Mouse (Mus musculus) layer of hippocampus, postnatal 14 days (tissue): ENCODE measurements around the gene Gm21887. TPM values are rescaled to one million over a fixed set of nuclear protein-coding genes. Genes with fewer than 3 reads are reported as not detected.
A peak's percentile ranks its signal among the peaks of the same experiment; 100 is the strongest.
"Not testable (repeated sequence)": the region's sequence is repeated elsewhere in the genome, so short reads cannot be mapped to it uniquely, and the experiment has no call there.

Experiments used
- DNase-seq, 2 experiments: peaks; one replicate each; pipeline ENCODE4 v3.0.0; 2021 to 2022; ENCODE audit warnings: low spot score in 2 of 2, mixed read lengths in 1 of 2
- total RNA-seq, 2 experiments: library from RNA; stranded (reverse); gene quantifications; 2 replicates each; pipeline ENCODE4 v1.2.3; 2021

Gene Gm21887
- total RNA-seq, 2 experiments from 2014 or later, result 225 to 399 TPM

GRCm38 (mm10) chrX:169997456-169997853 is 12.0 kb upstream of the Gm21887 start:
- not testable (repeated sequence) for DNase-seq

GRCm38 (mm10) chrX:169997854-169998456 is 11.5 kb upstream of the Gm21887 start:
- DNase-seq, result peak; percentile 100

- not testable (repeated sequence) for DNase-seq
Measured at GRCm38 (mm10) chrX:169998559-169999219, 10.8 kb upstream of the Gm21887 start.

- DNase-seq, result not testable (repeated sequence)
Measured at GRCm38 (mm10) chrX:169999226-169999883, 10.1 kb upstream of the Gm21887 start.

- DNase-seq, result not testable (repeated sequence)
Measured at GRCm38 (mm10) chrX:169999912-170000641, 9.4 kb upstream of the Gm21887 start.

- DNase-seq, result not testable (repeated sequence)
Measured at GRCm38 (mm10) chrX:170000642-170001387, 8.6 kb upstream of the Gm21887 start.

- not testable (repeated sequence) for DNase-seq
Measured at GRCm38 (mm10) chrX:170001388-170001695, 8.1 kb upstream of the Gm21887 start.

- DNase-seq, result not testable (repeated sequence)
Measured at GRCm38 (mm10) chrX:170002510-170003197, 6.8 kb upstream of the Gm21887 start.

GRCm38 (mm10) chrX:170003536-170003935 is 5.9 kb upstream of the Gm21887 start:
- not testable (repeated sequence) for DNase-seq

- not testable (repeated sequence) for DNase-seq
Measured at GRCm38 (mm10) chrX:170004236-170004635, 5.2 kb upstream of the Gm21887 start.

GRCm38 (mm10) chrX:170004793-170005192 is 4.7 kb upstream of the Gm21887 start:
- DNase-seq, result not testable (repeated sequence)

GRCm38 (mm10) chrX:170005194-170005593 is 4.3 kb upstream of the Gm21887 start:
- not testable (repeated sequence) for DNase-seq

GRCm38 (mm10) chrX:170005695-170006297 is 3.7 kb upstream of the Gm21887 start:
- DNase-seq, result not testable (repeated sequence)

- DNase-seq, result not testable (repeated sequence)
Measured at GRCm38 (mm10) chrX:170006694-170007247, 2.7 kb upstream of the Gm21887 start.

- DNase-seq, result not testable (repeated sequence)
Measured at GRCm38 (mm10) chrX:170007375-170008178, 1.9 kb upstream of the Gm21887 start.

- DNase-seq, result not testable (repeated sequence)
Measured at GRCm38 (mm10) chrX:170008179-170008467, 1.3 kb upstream of the Gm21887 start.

- DNase-seq, result peak in 1 of 2 experiments; percentile 67
Measured at GRCm38 (mm10) chrX:170008584-170008983, 875 bp upstream of the Gm21887 start.

- DNase-seq, result peak; percentile 100
Measured at GRCm38 (mm10) chrX:170009801-170010221, 352 bp downstream of the Gm21887 start.
